Mouse (Mus musculus): ENCODE measurements around the gene Pla2r1.

The Pla2r1 gene

DNA sequence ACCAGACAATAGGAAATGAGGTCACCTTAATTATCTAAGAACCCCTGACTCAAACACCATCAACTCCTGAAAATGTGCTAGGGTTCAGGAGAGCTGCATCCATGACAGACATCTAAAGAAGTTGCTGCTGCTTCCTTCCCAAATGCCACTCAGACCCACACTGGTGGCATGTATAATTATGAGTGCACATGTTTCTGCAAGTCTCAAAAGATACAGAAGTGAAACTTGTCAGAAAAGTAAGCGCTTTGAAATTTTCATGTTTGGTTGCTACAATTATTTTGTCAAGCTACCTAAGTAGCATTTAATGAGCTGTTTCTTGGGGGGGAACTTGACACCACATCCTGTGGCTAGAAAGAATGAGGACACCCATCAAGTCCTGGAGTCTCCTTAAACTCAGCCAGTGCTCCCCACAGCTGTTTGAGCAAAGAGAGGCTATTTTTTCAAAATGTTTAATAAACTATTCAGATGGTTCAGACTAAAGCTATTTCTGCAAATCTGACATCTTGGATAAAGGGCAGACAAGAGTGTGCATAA lies 52.5 kb downstream of the Pla2r1 start:
- no peak for DNase-seq

DNA sequence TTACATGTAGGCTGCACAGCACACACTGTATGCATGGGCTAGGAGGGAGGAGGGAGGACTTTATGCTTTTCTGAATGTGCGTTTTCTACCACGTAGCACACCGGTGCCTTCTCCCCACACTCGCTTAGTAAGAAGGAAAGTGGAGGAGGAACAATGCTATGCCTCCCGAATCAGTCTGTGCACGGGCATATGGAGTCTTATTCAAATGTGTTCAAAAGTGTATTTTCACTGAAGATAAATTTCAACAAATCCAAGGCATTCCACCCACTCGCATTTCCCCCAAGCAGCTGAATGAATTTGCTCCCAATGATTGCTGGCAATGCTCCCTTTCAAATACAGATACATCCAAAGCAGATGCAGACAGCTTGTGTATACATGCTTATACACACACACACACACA lies 73.2 kb downstream of the Pla2r1 start:
- DNase-seq: no peak

DNA sequence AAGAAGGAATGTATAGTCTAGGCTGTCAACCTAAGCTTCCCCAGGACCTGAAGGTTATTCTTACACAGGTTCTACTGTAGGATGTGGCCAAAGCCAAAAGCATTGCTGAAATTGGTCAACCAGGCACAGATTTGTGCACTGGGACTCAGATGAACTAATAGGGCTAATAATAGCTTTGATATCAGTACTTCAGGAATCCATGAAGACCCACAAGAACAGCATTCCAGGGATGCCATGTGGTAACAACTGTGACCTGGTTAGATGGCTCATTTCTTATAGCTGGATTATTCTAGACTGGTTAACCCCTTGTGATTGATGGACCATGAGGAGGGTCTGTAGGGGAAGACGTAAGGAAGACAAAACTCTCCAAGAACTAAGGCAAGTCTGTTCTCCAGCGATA lies 74.3 kb downstream of the Pla2r1 start:
- DNase-seq: no peak

GRCm38 (mm10) chr2:60468901-60469770 lies 84.0 kb downstream of the Pla2r1 start:
- DNase-seq: no peak

GRCm38 (mm10) chr2:60452376-60452775 lies 100.7 kb downstream of the Pla2r1 start:
- no peak for DNase-seq

DNA sequence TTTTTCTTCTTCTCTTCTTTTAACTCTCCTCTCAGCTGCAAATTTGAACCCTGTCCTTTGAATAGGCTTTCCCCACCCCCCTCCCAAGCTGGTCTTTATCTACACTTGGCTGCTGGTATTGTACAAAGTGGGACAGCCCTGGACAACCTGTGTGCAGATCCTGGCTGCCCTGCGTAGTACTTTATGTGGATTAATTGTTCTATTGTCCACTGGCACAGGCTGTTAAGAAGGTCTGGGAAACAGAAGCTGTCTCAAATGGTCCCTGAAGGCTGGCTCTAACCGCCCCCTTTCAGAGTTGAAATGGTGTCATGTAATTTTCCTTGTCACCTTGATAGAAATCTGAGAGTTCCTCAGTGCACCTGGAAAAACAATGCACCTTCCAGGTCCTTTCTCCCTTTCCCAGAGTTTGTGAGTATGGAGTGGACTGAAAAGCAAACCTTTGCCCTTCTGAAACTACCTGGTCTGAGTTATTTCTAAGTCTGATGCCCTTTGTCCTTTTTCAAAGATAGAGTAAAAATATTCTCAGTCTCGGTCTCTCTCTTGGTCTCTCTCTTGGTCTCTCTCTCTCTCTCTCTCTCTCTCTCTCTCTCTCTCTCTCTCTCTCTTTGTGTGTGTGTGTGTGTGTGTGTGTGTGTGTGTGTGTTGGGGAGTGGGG lies 101.9 kb downstream of the Pla2r1 start:
- no peak for DNase-seq

DNA sequence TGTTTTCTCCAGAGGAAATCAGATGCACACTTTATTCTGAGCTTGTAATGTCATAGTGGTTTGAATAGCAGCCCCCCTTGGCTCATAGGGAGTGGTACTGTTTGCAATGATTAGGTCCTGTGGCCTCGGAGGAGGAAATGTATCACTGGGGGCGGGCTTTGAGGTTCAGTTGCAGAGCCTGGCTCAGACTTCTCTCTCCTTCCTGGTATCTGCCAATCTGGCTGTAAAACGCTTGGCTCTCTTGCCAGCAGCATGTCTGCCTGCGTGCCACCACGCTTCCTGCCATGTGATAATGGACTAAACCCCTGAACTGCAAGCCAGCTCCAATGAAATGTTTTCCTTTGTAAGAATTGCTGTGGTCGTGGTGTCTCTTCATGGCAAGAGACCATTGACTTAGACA lies 103.4 kb downstream of the Pla2r1 start:
- peak in 1 of 2 experiments; percentile 3 for DNase-seq

- DNase-seq: no peak
Observed at GRCm38 (mm10) chr2:60444711-60445509, 108.2 kb downstream of the Pla2r1 start.

GRCm38 (mm10) chr2:60443279-60443678 lies 109.8 kb downstream of the Pla2r1 start:
- no peak for DNase-seq

GRCm38 (mm10) chr2:60441875-60442274 lies 111.2 kb downstream of the Pla2r1 start:
- no peak for DNase-seq

DNA sequence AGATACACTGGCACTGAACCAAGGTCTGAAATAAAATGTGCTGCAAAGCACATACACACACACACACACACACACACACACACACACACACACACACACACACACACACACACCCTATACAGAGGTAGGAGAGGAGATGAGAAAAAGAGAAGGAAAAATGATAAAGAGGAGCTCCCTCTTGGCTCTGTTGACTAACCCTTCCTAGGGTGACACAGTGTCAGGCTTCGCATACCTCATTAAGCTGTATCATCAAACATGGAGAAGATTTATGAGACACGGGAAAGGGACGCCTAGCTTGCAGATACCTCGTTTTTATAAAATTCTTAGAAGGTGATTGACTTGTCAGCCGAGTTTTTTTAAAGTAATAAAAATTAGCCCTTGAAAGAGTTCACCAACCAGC lies 116.3 kb downstream of the Pla2r1 start:
- DNase-seq: no peak

GRCm38 (mm10) chr2:60430315-60431021 lies 122.6 kb downstream of the Pla2r1 start:
- DNase-seq: no peak

GRCm38 (mm10) chr2:60418075-60418474 lies 135.0 kb downstream of the Pla2r1 start:
- peak; percentile 53 to 67 for DNase-seq

DNA sequence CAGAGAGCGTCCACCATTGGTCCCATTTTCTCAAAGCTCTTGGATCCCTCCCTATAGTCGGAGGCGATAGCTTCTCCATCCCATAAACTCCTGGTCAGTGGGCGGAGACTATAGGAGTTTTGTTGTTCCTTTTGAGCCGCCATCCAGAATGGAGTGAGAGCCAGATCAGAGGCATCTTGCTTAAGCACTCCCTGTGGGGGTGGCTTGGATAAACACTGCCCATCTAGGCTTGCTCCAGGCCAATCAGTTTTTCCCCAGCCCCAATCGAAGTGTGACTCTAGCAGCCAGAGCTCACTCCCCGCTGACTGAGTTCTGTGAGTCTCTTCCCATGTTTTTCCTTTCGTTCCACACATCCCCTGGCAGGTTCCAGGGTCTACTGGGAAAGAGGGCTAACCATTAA lies 138.8 kb downstream of the Pla2r1 start:
- no peak for DNase-seq

- DNase-seq: no peak
Observed at GRCm38 (mm10) chr2:60413006-60413650, 140.0 kb downstream of the Pla2r1 start.

DNA sequence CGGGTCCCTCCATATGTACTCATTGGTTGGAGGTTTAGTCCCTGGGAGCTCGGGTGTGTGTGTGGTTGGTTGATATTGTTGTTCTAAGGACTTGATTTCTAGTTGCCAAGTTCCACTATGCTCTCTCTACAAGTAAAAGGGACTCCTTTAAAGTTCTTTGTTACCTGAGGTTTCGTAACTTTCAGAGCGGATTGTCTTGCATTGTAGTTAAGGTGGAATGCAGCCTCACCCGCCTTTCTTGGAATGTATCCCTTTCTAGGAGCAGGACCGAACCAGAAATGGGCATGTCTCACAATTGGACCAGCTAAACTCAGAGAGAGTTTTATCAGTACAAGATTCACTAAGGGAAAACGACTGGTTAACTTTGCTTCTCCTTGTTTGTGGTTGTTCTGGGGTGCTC lies 141.9 kb downstream of the Pla2r1 start:
- DNase-seq: no peak

- no peak for DNase-seq
Observed at GRCm38 (mm10) chr2:60409989-60410763, 142.9 kb downstream of the Pla2r1 start.

DNA sequence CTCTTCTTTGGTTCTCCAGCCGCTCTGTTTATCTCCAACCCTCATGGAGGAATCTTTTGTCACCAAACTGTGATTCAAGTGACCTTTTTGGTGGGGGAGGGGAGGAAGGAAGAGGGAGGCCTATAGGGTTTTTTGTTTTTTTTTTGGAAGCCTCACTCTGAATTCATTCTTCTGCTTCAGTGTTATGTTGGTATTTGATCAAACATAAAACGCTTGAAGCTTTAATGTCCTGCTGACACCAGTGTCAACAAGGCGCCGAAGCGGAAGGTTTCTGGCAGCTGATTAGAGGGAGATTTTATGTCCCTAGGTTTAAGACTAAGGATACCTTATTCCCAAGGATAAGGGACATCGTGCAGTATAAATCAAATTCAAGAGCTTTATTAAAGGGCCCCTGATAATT lies 143.9 kb downstream of the Pla2r1 start:
- DNase-seq: no peak

DNA sequence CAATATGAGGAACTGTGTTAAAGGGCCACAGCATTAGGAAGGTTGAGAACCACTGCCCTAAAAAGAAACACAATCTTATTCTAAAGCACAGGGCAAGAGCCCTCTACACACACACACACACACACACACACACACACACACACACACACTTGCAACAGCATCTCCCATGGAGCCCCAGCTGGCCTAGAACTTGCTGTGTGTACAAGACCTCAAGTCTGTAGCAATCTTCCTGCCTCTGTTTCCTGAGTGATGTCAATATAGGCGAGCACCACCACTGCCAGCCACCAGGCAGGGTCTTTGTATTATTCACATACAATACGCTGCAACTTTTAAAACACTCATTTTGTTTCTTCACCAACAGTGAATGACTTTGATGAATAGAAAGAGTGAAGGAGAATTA lies 145.7 kb downstream of the Pla2r1 start:
- no peak for DNase-seq

GRCm38 (mm10) chr2:60405431-60405830 lies 147.7 kb downstream of the Pla2r1 start:
- no peak for DNase-seq

DNA sequence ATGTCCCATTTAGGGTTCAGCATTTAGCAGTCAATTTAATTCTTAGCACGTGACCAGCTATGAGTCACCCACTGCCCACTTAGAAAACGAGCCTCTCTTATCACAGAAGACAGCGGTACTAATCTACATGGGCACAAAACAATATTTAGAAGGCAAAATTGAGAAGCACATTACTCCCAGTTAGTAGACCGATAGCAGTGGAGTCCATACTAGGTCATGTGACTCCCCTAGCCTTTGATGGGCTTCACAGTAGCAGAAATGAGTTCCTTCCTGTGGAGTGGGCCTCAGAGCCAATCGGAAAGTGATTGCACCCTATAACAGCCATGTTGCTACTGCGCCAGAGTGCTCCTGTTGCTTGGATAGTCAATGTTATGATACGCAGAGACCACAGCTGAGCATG lies 148.3 kb downstream of the Pla2r1 start:
- DNase-seq: no peak
